Mouse (Mus musculus) retina, embryonic 14.5 days (tissue): ENCODE results near the gene Gata2.

Source experiments
- DNase-seq: peaks from one replicate; pipeline ENCODE4 v3.0.0-alpha.2; 2015; ENCODE audit warnings: low spot score

Gata2 gene

DNA sequence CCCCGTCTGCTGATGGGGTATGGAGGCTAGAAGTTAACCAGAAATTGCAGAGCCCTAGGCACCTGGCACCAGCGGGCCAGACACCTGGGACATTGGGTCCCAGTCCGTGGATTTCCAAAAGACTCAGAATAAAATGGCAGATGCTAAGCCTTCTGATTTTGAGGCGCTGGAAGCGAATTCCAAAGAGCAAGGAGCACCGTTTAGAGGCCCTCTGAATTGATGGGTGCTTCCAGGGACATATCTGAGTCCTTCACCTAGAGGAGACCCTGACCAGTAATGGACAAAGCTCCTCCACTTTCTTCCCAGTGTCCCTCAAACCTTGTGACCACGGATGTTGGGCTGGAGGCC, 1.3 kb downstream of the Gata2 start:
- peak; percentile 31 for DNase-seq

DNA sequence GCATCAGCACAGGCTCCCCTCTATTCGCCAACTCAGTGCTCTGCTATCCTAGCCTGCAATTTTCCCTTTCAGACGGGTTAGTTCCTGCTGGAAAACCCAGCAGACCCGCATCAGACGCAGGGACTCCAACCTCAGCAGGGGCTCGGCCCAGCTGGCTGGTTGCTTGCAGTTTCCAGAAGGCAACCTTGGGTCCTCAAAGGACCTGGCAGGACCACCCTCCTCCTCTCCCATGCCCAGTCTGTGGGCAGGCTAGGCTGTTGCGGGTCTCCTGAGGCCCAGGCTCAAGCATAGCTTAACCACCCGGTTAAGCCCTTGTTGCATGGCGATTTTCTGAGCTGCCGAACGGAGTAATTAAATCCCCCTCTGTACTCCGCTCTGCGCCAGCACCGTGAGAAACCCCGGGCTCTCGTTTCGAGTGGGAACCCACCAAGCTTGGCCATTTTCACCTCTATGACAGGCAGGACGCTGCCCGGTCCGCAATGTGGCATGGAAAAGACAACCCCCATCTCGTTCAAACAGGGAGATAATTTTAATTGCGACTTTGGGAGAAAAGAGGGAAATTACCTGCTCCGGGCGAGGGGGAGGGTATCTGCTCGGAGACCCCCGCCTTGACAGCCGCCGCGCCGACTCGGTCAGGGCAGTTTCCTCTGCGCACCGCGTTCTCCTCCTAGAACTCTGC, 2.5 kb downstream of the Gata2 start:
- peak; percentile 39 for DNase-seq

DNA sequence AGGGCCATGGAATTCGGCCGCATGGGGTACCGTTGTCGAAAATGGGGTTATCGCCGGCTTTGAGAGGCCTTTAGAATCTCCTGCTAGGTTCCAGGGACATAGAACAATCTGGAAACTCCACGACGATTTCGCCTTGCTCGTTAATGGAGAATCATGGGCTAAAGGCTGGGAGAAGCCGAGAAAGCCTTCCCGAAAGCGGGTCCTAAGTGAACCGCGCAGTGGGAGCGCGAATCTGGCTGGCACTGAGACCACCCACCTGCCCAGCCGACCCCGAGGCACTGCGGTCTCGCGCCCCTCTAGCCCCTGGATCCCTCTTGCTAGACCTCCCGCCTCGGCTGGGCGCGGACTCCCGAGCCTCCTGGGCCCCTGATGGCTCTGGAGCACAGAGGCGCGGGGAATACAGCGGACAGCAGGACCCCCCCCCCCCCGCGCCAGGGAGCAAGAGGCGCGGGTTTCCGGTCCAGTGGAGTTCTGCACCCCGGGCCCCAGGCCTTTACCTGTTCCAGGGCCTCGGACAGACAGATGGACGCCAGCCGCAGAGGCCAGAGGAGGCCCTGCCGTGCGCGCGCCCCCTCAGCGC, 3.1 kb downstream of the Gata2 start:
- DNase-seq, result peak; percentile 38

DNA sequence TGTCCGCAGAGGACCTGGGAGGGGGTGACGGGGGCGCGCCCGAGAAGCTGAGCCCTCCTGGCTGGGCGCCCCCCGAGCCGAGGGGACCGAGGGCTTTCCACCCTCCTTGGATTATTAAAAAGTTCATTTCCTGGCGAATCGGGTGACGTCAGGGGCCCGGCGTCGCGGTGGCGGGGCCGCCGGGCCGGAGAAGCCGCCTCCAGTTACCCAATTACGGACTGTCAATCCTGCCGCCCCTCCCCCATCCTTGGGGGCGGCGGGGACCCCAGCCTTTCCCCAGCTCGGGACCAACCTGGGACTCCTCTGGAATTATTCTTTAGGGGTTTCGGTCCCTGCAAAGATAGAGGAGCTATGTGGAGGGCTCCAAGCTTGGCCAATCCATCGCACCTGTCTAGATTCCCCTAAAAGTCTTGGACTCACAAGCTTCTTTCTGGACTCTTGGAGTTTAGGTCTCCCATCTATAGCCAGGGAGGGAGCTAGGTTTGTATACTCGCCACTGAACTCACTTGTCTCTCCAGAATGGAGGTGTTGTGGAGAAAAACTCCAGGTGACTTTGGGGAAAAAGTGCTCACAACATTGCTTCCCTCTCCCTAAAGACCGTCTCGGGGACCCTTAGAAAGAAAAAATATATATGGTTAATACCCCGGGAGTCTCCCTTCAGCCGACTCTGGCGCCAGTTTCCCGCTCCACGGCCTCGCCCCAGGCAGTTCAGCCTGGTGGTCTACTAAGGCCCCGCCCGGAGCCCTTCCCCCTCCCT, 3.8 kb downstream of the Gata2 start:
- peak; percentile 45 for DNase-seq

DNA sequence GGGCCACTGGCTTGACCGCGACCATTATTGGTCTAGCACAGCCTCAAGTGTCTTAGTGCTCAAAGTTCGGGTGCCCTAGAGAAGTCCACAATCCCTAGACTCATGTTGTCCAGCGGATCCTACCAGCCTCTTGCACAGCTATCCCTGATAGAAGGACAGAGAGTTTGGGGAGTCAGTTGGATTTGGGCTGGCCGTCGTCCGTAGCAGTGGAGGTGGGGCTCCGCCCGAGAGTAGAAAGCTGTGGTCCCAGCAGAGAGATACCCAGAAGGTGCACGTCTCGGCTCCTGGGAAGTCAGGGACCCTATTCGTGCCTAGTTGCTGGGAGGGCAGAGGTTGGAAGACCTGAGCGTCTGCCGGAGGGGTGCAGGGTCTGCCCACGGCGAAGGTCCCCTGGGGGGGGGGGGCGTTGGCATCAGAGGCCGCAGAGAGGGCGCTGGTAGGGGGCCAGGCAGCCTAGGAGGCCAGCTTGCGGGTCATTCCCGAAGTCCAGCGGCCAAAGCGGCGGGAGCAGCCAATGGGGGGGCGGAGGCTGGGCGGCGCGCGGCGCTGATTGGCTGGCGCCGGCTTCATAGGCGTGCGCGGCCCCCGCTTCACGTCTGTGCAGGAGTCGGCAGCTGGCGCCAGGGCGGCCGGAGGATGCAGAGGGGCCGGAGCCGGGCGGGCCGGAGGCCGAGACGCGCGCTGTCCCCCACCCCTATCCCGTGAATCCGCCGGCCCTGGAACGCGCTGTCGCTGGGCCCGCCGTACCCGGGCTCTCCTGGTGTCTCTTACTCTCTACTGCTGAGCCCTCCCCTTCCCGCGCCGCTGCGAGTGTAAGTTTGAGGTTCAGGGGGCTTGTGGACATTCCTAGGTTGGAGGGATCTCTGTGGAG, 4.6 kb downstream of the Gata2 start:
- DNase-seq, result peak; percentile 78

DNA sequence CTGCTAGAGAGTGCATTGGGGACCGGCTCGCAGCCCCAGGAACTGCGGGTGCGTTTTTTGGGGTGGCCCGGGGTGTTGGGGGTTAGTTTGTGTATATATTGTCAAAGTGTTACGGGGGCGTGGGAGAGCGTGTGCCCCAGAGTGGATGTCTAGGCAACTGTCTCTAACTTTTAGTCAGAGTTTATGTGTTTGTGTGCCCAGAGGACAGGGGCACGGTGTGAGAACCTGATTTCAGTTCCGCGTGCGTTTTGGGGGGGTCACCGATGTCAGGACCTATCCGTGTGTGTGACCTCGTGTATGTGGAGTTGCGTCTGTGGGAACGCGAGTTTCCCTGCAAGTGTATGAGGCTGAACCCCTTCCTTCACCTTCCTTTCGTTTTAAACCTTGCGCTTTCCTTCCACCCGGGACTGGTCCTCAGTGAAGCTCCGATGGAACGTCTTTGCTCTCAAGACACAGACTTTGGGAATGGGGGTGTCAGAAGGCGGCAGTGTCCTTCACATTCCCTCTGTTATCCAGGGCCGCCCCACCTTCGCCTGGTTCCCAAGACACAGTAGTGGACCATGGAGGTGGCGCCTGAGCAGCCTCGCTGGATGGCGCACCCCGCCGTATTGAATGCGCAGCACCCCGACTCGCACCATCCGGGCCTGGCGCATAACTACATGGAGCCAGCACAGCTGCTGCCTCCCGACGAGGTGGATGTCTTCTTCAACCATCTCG, 5.5 kb downstream of the Gata2 start:
- no peak for DNase-seq

DNA sequence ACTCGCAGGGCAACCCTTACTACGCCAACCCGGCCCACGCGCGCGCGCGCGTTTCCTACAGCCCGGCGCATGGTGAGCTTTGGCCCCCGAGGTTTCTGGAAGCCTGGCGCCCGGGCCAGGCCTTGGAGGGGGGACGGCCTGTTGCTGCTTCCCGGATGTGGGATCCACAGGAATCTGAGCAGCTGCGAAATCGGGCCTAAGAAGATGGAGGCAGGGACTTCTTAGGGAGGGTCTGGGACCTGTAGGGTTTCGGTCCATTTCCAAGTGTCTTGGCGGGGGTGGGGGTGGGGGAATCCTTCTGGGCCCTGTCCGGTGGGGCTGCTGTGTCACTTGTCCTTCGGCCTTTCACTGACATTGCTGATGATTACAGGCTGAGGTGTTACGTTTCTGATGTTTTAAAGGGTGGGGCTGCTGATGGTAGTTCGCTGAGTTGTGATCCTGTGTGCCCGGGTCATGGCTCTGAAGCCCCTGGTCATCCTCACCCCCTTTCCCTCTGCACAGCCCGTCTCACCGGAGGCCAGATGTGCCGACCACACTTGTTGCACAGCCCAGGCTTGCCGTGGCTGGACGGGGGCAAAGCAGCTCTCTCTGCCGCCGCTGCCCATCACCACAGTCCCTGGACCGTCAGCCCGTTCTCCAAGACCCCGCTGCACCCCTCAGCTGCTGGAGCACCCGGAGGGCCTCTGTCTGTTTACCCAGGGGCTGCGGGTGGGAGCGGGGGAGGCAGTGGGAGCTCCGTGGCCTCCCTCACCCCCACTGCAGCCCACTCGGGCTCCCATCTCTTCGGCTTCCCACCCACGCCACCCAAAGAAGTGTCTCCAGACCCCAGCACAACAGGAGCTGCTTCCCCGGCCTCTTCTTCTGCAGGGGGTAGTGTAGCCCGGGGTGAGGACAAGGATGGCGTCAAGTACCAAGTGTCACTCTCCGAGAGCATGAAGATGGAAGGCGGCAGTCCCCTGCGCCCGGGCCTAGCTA, 6.3 kb downstream of the Gata2 start:
- DNase-seq, result no peak

DNA sequence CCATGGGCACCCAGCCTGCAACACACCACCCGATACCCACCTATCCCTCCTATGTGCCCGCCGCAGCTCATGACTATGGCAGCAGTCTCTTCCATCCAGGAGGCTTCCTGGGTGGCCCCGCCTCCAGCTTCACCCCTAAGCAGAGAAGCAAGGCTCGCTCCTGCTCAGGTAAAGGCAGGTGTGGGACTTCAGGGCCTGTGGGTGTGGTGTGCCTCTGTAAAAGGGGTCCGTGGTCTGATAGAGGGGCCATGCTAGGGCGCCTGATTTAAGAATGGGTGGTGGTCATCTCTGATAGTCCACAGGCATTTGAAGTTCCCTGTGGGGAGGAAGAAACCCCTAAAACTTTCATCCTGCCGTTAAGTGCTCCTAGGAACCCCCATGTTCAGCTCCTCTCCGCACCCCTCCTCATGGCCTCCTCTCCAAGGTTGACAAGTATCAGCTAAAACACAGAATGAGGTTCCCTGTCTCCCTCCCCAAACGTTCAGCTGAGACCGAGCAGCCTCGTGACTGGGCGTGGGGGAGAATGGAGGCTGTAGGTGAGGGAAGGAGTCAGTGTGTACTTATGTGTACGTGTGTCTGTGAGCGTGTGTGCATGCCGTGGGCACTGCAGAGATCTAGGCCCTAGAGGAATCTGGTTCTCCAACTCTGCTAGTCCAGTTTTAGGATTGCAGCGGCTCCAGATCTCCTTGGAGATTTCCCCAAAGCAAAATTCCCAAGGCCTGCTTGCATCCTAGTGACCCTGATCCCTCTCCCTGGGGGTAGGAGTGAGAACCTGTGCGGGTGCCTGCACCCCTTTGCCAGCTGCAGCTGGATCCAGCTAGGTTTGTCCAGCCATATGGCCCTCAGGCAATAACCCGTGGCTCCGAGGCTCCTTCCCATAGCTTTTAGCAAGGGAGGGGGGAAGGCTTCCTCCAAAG, 7.3 kb downstream of the Gata2 start:
- DNase-seq, result no peak

DNA sequence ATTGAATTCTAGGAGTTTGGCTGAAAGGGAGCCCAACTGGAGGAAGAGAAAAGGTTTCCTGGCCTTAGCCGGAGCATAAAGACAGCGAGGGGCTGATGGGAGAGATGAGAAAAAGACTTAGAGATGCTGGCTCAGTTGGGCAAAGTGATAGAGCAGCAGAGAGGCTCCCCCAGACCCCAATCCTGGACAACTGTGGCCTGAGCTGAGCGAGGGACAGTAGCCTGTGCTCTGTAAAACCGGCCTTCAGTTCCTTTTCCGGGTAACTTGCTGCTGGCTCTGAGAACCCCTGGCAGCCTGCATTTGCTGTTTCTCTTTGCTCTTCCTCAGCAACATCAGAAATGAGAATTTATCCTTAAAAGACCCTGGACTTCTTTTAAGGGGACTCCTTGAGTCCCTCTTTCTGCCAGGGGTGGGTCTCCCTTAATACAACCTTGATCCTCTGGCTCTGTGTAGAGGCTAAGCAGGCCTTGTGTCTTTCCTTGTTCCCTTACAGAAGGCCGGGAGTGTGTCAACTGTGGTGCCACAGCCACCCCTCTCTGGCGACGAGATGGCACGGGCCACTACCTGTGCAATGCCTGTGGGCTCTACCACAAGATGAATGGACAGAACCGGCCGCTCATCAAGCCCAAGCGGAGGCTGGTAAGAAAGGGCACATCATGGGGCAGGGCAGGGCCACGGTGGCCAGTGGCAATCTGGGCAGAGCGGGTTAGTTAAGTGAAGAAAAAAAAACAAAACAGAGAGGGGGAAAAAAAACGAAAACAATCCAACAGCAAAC, 8.4 kb downstream of the Gata2 start:
- DNase-seq, result peak; percentile 23

DNA sequence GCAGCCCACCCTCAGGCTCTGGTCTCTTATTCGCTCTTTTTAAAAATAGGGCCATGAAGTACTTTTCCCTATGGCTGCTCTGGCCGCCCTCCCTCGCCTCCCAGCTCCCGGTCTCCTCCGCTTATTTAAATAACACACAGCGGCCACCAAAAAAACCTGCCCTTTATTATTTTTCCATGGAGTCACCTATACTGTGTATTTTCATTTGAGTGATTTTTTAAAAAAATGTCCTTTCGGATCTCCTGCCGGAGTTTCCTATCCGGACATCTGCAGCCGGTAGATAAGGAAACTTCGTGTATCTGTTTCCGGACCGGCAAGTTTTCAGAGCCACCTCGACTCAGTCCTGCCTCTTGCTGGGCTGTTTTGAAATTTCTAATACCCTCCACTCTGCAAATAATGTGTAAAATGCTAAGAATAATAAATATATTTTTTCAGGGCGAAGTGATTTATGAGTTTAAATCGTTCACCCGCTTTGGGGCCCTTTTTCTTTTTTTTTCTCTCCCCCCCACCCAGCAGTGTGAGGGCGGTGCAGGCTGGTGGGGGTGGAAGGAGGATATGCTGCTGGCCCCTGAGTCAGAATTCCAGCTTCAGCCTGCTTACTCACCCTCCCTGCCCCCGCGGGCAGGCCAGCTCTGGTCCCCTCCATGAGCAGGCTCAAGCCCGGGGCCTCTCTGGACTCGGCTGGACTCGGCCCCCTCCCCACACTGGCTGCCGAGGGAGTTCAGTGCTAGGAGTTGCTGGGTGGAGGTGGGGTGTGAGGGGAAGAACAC, 9.4 kb downstream of the Gata2 start:
- peak; percentile 40 for DNase-seq

DNA sequence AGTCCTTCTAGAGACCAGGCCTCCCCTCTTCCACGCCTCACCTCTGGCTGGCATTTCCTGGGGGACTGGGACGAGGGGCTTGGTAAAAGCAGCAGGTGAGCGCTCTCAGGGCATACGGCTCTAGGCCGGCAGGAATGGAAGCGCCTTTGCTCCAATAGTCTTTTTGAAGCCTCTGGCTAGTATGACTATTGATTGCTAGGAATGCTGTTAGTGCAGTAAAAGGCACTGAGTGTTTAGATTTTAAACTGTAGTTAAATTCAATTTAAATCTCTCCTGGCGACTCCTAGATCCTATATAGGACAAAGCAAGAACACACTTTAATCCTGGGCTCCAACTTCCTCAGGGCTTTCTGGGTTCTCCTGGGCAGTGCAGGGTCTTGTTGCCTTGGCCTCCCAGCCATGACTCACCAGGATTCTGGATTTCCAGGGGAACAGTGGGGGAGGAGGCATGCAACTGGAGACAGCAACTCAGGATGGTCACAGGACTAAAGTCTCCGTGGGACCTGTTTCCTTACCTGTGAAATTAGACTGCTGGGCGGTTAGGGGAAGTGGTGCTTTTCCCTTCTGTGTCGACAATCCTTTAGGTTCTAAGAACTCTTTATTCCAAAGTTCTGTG, 10.2 kb downstream of the Gata2 start:
- peak; percentile 27 for DNase-seq

DNA sequence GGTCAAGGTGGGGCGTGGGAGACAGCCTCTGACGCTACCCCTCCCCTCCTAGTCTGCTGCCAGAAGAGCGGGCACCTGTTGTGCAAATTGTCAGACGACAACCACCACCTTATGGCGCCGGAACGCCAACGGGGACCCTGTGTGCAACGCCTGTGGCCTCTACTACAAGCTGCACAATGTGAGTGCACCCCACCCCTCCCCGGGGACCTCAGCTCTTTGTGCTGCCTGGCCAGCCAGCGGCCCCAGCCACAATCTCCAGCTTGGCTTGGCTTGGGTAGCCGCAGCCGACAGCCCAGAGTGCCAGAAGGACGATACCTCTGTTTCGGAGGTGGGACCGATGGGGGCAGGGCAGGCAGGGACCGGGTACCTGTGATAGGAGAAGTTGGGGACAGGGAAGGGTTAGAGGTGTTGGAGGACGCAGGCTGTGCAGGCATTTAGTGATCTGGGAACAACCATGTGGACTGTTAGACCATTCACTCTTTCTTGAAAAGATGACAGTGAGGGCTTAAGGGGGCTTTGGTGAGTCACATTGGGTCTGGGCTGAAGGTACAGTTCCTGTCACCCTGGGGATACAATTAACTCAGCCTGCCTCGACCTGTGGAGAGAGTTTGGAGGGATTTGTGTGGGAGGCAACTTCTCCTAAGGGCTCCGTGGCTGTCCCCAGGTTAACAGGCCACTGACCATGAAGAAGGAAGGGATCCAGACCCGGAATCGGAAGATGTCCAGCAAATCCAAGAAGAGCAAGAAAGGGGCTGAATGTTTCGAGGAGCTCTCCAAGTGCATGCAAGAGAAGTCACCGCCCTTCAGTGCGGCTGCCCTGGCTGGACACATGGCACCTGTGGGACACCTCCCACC, 11.1 kb downstream of the Gata2 start:
- DNase-seq, result peak; percentile 38

DNA sequence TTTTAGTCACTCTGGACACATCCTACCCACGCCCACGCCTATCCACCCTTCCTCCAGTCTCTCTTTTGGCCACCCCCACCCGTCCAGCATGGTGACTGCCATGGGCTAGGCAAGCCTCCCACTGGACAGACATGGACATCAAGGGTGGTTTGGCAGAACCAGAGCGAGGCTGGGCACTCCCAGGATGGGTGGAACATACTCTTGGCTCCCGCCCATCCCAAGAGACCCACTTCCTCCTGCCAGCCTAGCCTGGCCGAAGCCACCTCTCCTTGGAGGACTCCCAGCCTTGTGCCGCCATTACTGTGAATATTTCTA, 11.7 kb downstream of the Gata2 start:
- DNase-seq, result no peak

DNA sequence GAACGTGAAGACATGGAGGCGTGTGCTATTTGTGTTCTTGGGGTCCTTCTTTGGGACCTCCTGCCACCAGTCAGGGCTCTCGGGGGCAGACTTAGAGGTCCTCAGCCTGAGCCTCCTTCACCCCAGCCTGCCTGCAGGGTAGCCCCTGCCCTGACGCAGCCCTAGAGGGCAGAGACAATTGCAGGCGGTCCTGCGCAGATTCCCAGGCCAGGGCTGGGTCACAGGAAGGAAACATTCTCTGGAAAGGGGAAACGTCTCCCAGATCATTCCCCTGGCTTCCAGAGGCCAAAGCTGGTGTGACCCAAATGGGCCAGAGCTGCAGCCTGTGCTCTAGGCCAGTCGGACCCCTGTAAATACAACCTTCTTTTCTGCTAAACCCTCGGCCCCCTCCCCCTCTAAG, 12.2 kb downstream of the Gata2 start:
- DNase-seq, result no peak

DNA sequence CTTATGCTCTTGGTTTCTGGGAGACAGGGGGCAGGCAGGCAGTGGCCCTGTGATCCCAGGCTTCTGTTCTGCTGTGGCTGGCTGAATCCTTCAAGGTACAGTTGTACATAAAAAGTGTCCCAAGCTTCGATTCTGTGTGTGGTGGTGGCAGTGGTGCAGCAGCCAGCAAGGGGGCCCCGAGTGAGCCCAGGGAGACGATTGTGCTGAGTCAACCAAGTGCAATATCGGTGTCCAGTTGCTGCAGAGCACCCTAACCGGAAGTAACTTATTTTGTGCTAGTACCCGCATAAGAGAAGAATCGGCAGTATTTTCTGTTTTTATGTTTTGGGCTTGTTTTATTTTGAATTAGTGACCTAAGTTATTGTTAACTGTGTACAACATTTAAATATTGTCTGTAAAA, 12.9 kb downstream of the Gata2 start:
- no peak for DNase-seq

DNA sequence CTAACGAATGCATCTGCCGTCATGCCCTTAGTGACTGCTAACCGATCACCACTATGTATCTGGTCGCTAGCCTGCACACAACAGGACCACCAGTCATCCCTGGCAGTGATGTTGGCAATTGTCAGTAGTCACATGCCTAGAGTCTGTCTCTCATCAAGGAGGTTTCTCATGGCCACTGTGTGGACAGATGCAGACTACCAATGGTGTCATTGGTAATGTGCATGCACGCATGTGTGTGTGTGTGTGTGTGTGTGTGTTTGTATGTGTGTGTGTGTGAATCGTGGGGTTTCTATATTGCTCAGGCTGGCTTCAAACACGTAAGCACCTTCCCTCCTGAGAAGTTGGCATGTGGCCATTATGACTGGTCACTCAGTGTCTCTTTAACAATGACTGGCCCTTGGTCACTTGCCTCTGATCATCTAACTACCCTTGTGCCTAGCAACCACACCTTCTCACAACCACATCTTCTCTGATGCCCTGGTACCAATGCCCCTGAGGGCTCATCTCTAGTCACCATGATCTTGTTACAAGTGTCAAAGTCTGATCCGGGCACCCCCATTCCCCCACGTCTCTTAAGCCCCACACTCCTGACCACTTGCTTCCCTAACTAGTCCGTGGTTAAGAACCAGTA, 13.8 kb downstream of the Gata2 start:
- DNase-seq, result no peak
